Mouse (Mus musculus) forebrain, embryonic 13.5 days (tissue): ENCODE results near the gene Mtcl1. TPM values are rescaled to one million over a fixed set of nuclear protein-coding genes. Genes with fewer than 3 reads are reported as not detected.

Experiments
- ATAC-seq: fragments of 200-750 bp; cut with Nextera tagmentation; 2 replicates; pipeline ENCODE4 v1.8.0; 2017
- H3K27ac ChIP-seq: fragments of 300-500 bp; sonication (generic); 2 replicates; pipeline ENCODE4 v1.5.1; 2015; ENCODE audit warnings: inconsistent platforms, mild to moderate bottlenecking, moderate library complexity
- H3K27me3 ChIP-seq: fragments of 300-500 bp; sonication (generic); 2 replicates; pipeline ENCODE4 v1.6.1; 2015; ENCODE audit warnings: mild to moderate bottlenecking, inconsistent platforms
- H3K36me3 ChIP-seq: fragments of 300-500 bp; sonication (generic); 2 replicates; pipeline ENCODE4 v1.6.1; 2015; ENCODE audit warnings: mild to moderate bottlenecking, inconsistent platforms; ENCODE audit not compliant: poor library complexity, severe bottlenecking
- H3K4me1 ChIP-seq: fragments of 300-500 bp; sonication (generic); 2 replicates; pipeline ENCODE4 v1.6.1; 2015; ENCODE audit warnings: inconsistent platforms
- H3K4me2 ChIP-seq: fragments of 300-500 bp; sonication (generic); 2 replicates; pipeline ENCODE4 v1.6.1; 2015; ENCODE audit warnings: inconsistent platforms, mild to moderate bottlenecking, moderate library complexity
- H3K4me3 ChIP-seq: fragments of 300-500 bp; sonication (generic); 2 replicates; pipeline ENCODE4 v1.5.1; 2015; ENCODE audit warnings: mild to moderate bottlenecking, inconsistent platforms
- H3K9ac ChIP-seq: fragments of 300-500 bp; sonication (generic); 2 replicates; pipeline ENCODE4 v1.6.1; 2015; ENCODE audit warnings: mild to moderate bottlenecking, inconsistent platforms
- H3K9me3 ChIP-seq: fragments of 300-500 bp; sonication (generic); replicated peaks from 2 replicates; pipeline ENCODE4 v1.6.1; 2016; ENCODE audit warnings: inconsistent platforms
- WGBS: fragments of 180-500 bp; shearing (Covaris S2); methylation state at CpG from one replicate; pipeline ENCODE4 v1.1.7; 2015; 5-methylcytosine and 5-hydroxymethylcytosine counted together
- polyA plus RNA-seq: library from polyadenylated mRNA; unstranded; fragments of >200 nt; fragmentation: Nextera tagmentation; extraction: Ambion mirVana; gene quantifications from 2 replicates; pipeline ENCODE4 v1.2.1, GENCODE M21; 2015

The Mtcl1 gene
- polyA plus RNA-seq, 1 experiment from 2014 or later = 33.9 TPM

GRCm38 (mm10) chr17:66417329-66417728, 32.2 kb downstream of the Mtcl1 start:
- WGBS = 6% methylated on average over 5 of the region's 5 CpGs
- Histone ChIP-seq H3K27me3 (peaks cover 13% of the 10 kb centered on the region), H3K4me2 (peak overlapping the region; percentile 59), H3K36me3 (no peaks in the 10 kb centered on the region), H3K9ac (peak overlapping the region; percentile 47; the same call in 1 of the 2 replicates), H3K9me3 (no peaks in the 10 kb centered on the region), H3K4me3 (peak overlapping the region; percentile 28), H3K4me1 (peaks cover 41% of the 10 kb centered on the region), H3K27ac (peak overlapping the region; percentile 80)
- ATAC-seq = peak; percentile 75

GRCm38 (mm10) chr17:66416841-66417313, 32.7 kb downstream of the Mtcl1 start:
- Histone ChIP-seq H3K27me3 (peaks cover 11% of the 10 kb centered on the region), H3K4me2 (peak overlapping the region; percentile 59), H3K4me1 (peaks cover 45% of the 10 kb centered on the region), H3K36me3 (no peaks in the 10 kb centered on the region), H3K9me3 (no peaks in the 10 kb centered on the region), H3K4me3 (peak overlapping the region; percentile 28), H3K27ac (peak overlapping the region; percentile 80), H3K9ac (peak overlapping the region; percentile 47)
- WGBS = 7% methylated on average over 14 of the region's 14 CpGs
- peak; percentile 84 for ATAC-seq

GRCm38 (mm10) chr17:66416436-66416835, 33.1 kb downstream of the Mtcl1 start:
- Histone ChIP-seq H3K9me3 (no peaks in the 10 kb centered on the region), H3K4me2 (peak overlapping the region; percentile 59), H3K27ac (peak overlapping the region; percentile 80), H3K9ac (peak overlapping the region; percentile 47), H3K4me3 (peak overlapping the region; percentile 28), H3K27me3 (peaks cover 11% of the 10 kb centered on the region), H3K4me1 (peaks cover 46% of the 10 kb centered on the region), H3K36me3 (no peaks in the 10 kb centered on the region)
- 42% methylated on average over 7 of the region's 7 CpGs for WGBS
- ATAC-seq = no peak

GRCm38 (mm10) chr17:66414331-66414730, 35.2 kb downstream of the Mtcl1 start:
- H3K4me1 ChIP-seq = peaks cover 46% of the 10 kb centered on the region

GRCm38 (mm10) chr17:66412155-66412970, 37.2 kb downstream of the Mtcl1 start:
- H3K27ac ChIP-seq = peak overlapping the region; percentile 37

More at GRCm38 (mm10) chr17:66414331-66414730, 35.2 kb downstream of the Mtcl1 start:
- 96% methylated on average over 1 of the region's 1 CpGs for WGBS
- no peaks in the 10 kb centered on the region for H3K9me3 ChIP-seq
- no peak overlapping the region for H3K27ac ChIP-seq
- H3K9ac ChIP-seq = no peak overlapping the region
- H3K27me3 ChIP-seq = peaks cover 10% of the 10 kb centered on the region
- peaks cover 14% of the 10 kb centered on the region for H3K36me3 ChIP-seq
- no peak overlapping the region for H3K4me3 ChIP-seq
- no peak overlapping the region for H3K4me2 ChIP-seq
- ATAC-seq = no peak

GRCm38 (mm10) chr17:66410884-66411426, 38.6 kb downstream of the Mtcl1 start:
- Histone ChIP-seq H3K27me3 (no peaks in the 10 kb centered on the region), H3K9ac (no peak overlapping the region), H3K4me3 (no peak overlapping the region), H3K27ac (no peak overlapping the region), H3K4me2 (no peak overlapping the region), H3K9me3 (no peaks in the 10 kb centered on the region), H3K4me1 (peaks cover 22% of the 10 kb centered on the region), H3K36me3 (peaks cover 15% of the 10 kb centered on the region)
- WGBS = 86% methylated on average over 11 of the region's 11 CpGs
- no peak for ATAC-seq

More at GRCm38 (mm10) chr17:66412155-66412970, 37.2 kb downstream of the Mtcl1 start:
- Histone ChIP-seq H3K27me3 (no peaks in the 10 kb centered on the region), H3K9me3 (no peaks in the 10 kb centered on the region), H3K36me3 (peaks cover 15% of the 10 kb centered on the region), H3K4me1 (peaks cover 33% of the 10 kb centered on the region), H3K4me3 (no peak overlapping the region), H3K9ac (no peak overlapping the region), H3K4me2 (no peak overlapping the region)
- no peak for ATAC-seq
- 16% methylated on average over 12 of the region's 12 CpGs for WGBS

GRCm38 (mm10) chr17:66409070-66409605, 40.4 kb downstream of the Mtcl1 start:
- 87% methylated on average over 9 of the region's 9 CpGs for WGBS
- Histone ChIP-seq H3K27me3 (0 out of 2 replicates have a peak, but pooled peaks cover 4% of the 10 kb centered on the region), H3K27ac (no peak overlapping the region), H3K9me3 (no peaks in the 10 kb centered on the region), H3K36me3 (peaks cover 15% of the 10 kb centered on the region), H3K4me3 (no peak overlapping the region), H3K9ac (no peak overlapping the region), H3K4me2 (no peak overlapping the region), H3K4me1 (peaks cover 34% of the 10 kb centered on the region)
- ATAC-seq = no peak

- ATAC-seq = no peak
- H3K9me3 ChIP-seq = no peaks in the 10 kb centered on the region
- peaks cover 34% of the 10 kb centered on the region for H3K4me1 ChIP-seq
- peaks cover 15% of the 10 kb centered on the region for H3K36me3 ChIP-seq
- H3K9ac ChIP-seq = no peak overlapping the region
- H3K4me2 ChIP-seq = no peak overlapping the region
- H3K27me3 ChIP-seq = 0 out of 2 replicates have a peak, but pooled peaks cover 4% of the 10 kb centered on the region
- no peak overlapping the region for H3K27ac ChIP-seq
- no peak overlapping the region for H3K4me3 ChIP-seq
- 92% methylated on average over 5 of the region's 5 CpGs for WGBS
Observed at GRCm38 (mm10) chr17:66408400-66408799, 41.1 kb downstream of the Mtcl1 start.

- Histone ChIP-seq H3K9ac (no peak overlapping the region), H3K4me1 (peaks cover 37% of the 10 kb centered on the region)
- 62% methylated on average over 8 of the region's 8 CpGs for WGBS
Observed at GRCm38 (mm10) chr17:66407833-66408232, 41.7 kb downstream of the Mtcl1 start.

GRCm38 (mm10) chr17:66405601-66406000, 43.9 kb downstream of the Mtcl1 start:
- ATAC-seq = no peak
- 0 out of 2 replicates have a peak, but pooled peaks cover 4% of the 10 kb centered on the region for H3K27me3 ChIP-seq
- peak overlapping the region; percentile 36 for H3K4me2 ChIP-seq
- H3K4me1 ChIP-seq = peaks cover 46% of the 10 kb centered on the region
- no peaks in the 10 kb centered on the region for H3K9me3 ChIP-seq
- peaks cover 9% of the 10 kb centered on the region for H3K36me3 ChIP-seq
- H3K4me3 ChIP-seq = no peak overlapping the region
- H3K27ac ChIP-seq = no peak overlapping the region; the same call in 1 of the 2 replicates
- H3K9ac ChIP-seq = no peak overlapping the region
- WGBS = 55% methylated on average over 7 of the region's 7 CpGs

More at GRCm38 (mm10) chr17:66407833-66408232, 41.7 kb downstream of the Mtcl1 start:
- ATAC-seq = no peak
- Histone ChIP-seq H3K4me3 (no peak overlapping the region), H3K36me3 (peaks cover 15% of the 10 kb centered on the region), H3K9me3 (no peaks in the 10 kb centered on the region), H3K27ac (no peak overlapping the region), H3K4me2 (no peak overlapping the region), H3K27me3 (0 out of 2 replicates have a peak, but pooled peaks cover 4% of the 10 kb centered on the region)

GRCm38 (mm10) chr17:66404883-66405590, 44.5 kb downstream of the Mtcl1 start:
- H3K4me1 ChIP-seq = peaks cover 46% of the 10 kb centered on the region
- H3K27me3 ChIP-seq = 0 out of 2 replicates have a peak, but pooled peaks cover 4% of the 10 kb centered on the region
- WGBS = 11% methylated on average over 10 of the region's 10 CpGs
- peak overlapping the region; percentile 36 for H3K4me2 ChIP-seq
- H3K9ac ChIP-seq = 0 out of 2 replicates have a peak overlapping the region, but pooled peaks have one; percentile 5
- H3K4me3 ChIP-seq = no peak overlapping the region
- peaks cover 8% of the 10 kb centered on the region for H3K36me3 ChIP-seq
- H3K27ac ChIP-seq = peak overlapping the region; percentile 16; the same call in 1 of the 2 replicates
- ATAC-seq = peak; percentile 39; the same call in 1 of the 2 replicates
- H3K9me3 ChIP-seq = no peaks in the 10 kb centered on the region
